In the genomic region with DNA sequence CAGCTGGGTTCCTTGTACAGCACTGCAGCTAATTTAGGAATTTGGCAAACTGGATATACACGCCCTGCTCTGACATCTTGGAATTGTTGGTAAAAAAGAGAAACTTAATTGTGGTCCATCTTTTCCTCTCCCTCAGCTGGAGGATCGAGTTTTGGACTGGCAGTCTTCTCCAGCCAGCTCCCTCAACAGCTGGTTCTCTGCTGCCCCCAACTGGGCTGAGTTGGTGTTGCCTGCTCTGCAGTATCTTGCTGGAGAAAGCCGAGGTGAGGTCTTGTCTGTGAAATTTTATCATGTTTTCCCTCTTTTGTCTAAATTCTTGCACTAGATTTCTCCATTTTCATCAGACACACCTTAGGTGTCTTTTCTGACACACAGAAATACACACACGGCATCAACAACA, we compare ENCODE assay signal across 9 mouse cellular contexts. TPM values are rescaled to one million over a fixed set of nuclear protein-coding genes. Genes with fewer than 3 reads are reported as not detected.
DNase-seq lines count a peak whose midpoint lies in the region; ATAC-seq and TF ChIP-seq lines count a peak whose summit lies in the region.
"Had no signal": no experiment of that assay in that cellular context is flagged by ENCODE, and none has a peak within 500 bp of the region (broad histone marks: within the 10 kb centered on the region; RNA-seq: fewer than 3 reads in every experiment).

No protein-coding gene starts in this region.

- no peaks in the 10 kb centered on the region for H3K27me3 ChIP-seq in forebrain, embryonic 10.5 days (ENCODE audit: poor library complexity, severe bottlenecking)
- H3K27me3 ChIP-seq in forebrain, embryonic 13.5 days = no peaks in the 10 kb centered on the region
- no peaks in the 10 kb centered on the region for H3K27me3 ChIP-seq in spleen, adult 2 months (ENCODE audit: control insufficient read depth, insufficient read depth, low read length)
- H3K27me3 ChIP-seq: limb, embryonic 15.5 days had no signal

- H3K4me1 ChIP-seq in forebrain, embryonic 10.5 days = no peaks in the 10 kb centered on the region
- no peaks in the 10 kb centered on the region for H3K4me1 ChIP-seq in forebrain, embryonic 13.5 days
- H3K4me1 ChIP-seq in spleen, adult 2 months (ENCODE audit: control insufficient read depth, insufficient read depth, insufficient read length) = no peaks in the 10 kb centered on the region

- H3K4me3 ChIP-seq in forebrain, embryonic 10.5 days = no peak overlapping the region
- no peak overlapping the region for H3K4me3 ChIP-seq in forebrain, embryonic 13.5 days
- no peak overlapping the region for H3K4me3 ChIP-seq in spleen, adult 2 months (ENCODE audit: extremely low read depth, insufficient read depth, insufficient read length)
- H3K4me3 ChIP-seq: limb, embryonic 15.5 days had no signal

- H3K27ac ChIP-seq in forebrain, embryonic 10.5 days = no peak overlapping the region
- no peak overlapping the region for H3K27ac ChIP-seq in forebrain, embryonic 13.5 days
- no peak overlapping the region for H3K27ac ChIP-seq in spleen, adult 2 months (ENCODE audit: insufficient read depth, low read length)
- H3K27ac ChIP-seq: limb, embryonic 15.5 days had no signal

- no peak for TF ChIP-seq POLR2A in spleen, adult 2 months (IDR thresholded peaks at IDR 0.05; ENCODE audit: low read depth, low read length)

- no peak; the same call in 1 of the 2 replicates for ATAC-seq in forebrain, embryonic 13.5 days
- peak; percentile 81 for ATAC-seq in erythroblast, adult 5-6 weeks (replicated peaks; ENCODE audit: low FRiP score, poor library complexity, severe bottlenecking)

- no peak overlapping the region for H3K9ac ChIP-seq in forebrain, embryonic 13.5 days
- H3K9ac ChIP-seq: limb, embryonic 15.5 days had no signal

- H3K9me3 ChIP-seq in forebrain, embryonic 10.5 days = no peaks in the 10 kb centered on the region
- H3K9me3 ChIP-seq in forebrain, embryonic 13.5 days (replicated peaks) = no peaks in the 10 kb centered on the region
- H3K9me3 ChIP-seq: limb, embryonic 15.5 days had no signal

- WGBS in forebrain, embryonic 10.5 days = 62% methylated on average over 4 of the region's 4 CpGs
- 57% methylated on average over 4 of the region's 4 CpGs for WGBS in forebrain, embryonic 13.5 days
- WGBS in spleen, adult 2 months = 59% methylated on average over 4 of the region's 4 CpGs

- DNase-seq in forebrain, embryonic 10.5 days (ENCODE audit: extremely low spot score, low spot score) = peak; percentile 48
- DNase-seq in B cell, adult 2 months = peak; percentile 81
- peak; percentile 35 to 54 for DNase-seq in adrenal gland, postnatal 4 days (ENCODE audit: low spot score in 2 of 2)
- DNase-seq in kidney, postnatal 36 days = peak; percentile 55 to 90
- peak; percentile 56 for DNase-seq in lung, postnatal 25 days (ENCODE audit: low spot score)
- peak in 1 of 2 experiments; percentile 59 for DNase-seq in spleen, adult 2 months (ENCODE audit: low read depth in 1 of 2, low spot score in 2 of 2)

- TF ChIP-seq CTCF in spleen, adult 2 months (IDR thresholded peaks at IDR 0.05; ENCODE audit: extremely low read depth, insufficient read depth, insufficient read length, insufficient replicate concordance) = peak; percentile 82

- H3K36me3 ChIP-seq in forebrain, embryonic 10.5 days (replicated peaks) = peaks cover 100% of the 10 kb centered on the region
- H3K36me3 ChIP-seq in forebrain, embryonic 13.5 days (ENCODE audit: poor library complexity, severe bottlenecking) = peaks cover 99% of the 10 kb centered on the region
- peaks cover 69% of the 10 kb centered on the region for H3K36me3 ChIP-seq in spleen, adult 2 months (ENCODE audit: control insufficient read depth, insufficient read depth, low read length)

- H3K4me2 ChIP-seq in forebrain, embryonic 13.5 days = no peak overlapping the region
- H3K4me2 ChIP-seq: limb, embryonic 15.5 days had no signal

RNA-seq across cellular contexts. Expression of gene Nfrkb, which starts 14.4 kb away (rescaled TPM):
- polyA plus RNA-seq in forebrain, embryonic 10.5 days (2016; fragmentation: Nextera tagmentation; extraction: Ambion mirVana) = 20.0 and 24.0 TPM in 2 replicates
- polyA plus RNA-seq in forebrain, embryonic 13.5 days (2015; fragmentation: Nextera tagmentation; extraction: Ambion mirVana) = 27.7 and 33.9 TPM in 2 replicates
- total RNA-seq in adrenal gland, postnatal 4 days (2021) = 10 to 100 TPM; 40.3 to 42.0 TPM
- total RNA-seq in erythroblast, adult 5-6 weeks (2015; ENCODE audit: low replicate concordance) = 8.3 and 9.0 TPM in 2 replicates
- 10.3 and 14.1 TPM in 2 replicates for total RNA-seq in erythroblast, adult 5-6 weeks (2017; ENCODE audit: low replicate concordance)
- 23.6 and 29.6 TPM in 2 replicates for polyA plus RNA-seq in spleen, adult 2 months (2012; rRNA removed)
